Mouse (Mus musculus) B cell, adult 2 months (primary cell): ENCODE measurements around the gene Rbms1.

Source experiments
- DNase-seq, 2 experiments: peaks; one replicate each; pipeline ENCODE4 v3.0.0; 2022

The Rbms1 gene

GRCm38 (mm10) chr2:60962671-60963421, at the start of gene Rbms1:
TSS of gene Rbms1 (minus strand) at chr2:60963192.
- DNase-seq = peak in 1 of 2 experiments; percentile 4

- no peak for DNase-seq
Observed at GRCm38 (mm10) chr2:61012249-61012828, 49.3 kb upstream of the Rbms1 start.

- DNase-seq = no peak
Observed at GRCm38 (mm10) chr2:60986286-60986685, 23.3 kb upstream of the Rbms1 start.

- no peak for DNase-seq
Observed at GRCm38 (mm10) chr2:60978538-60979313, 15.7 kb upstream of the Rbms1 start.

- no peak for DNase-seq
Observed at GRCm38 (mm10) chr2:60972189-60972814, 9.3 kb upstream of the Rbms1 start.

GRCm38 (mm10) chr2:60963616-60964015, 624 bp upstream of the Rbms1 start:
- no peak for DNase-seq

- no peak for DNase-seq
Observed at GRCm38 (mm10) chr2:60962001-60962670, 856 bp downstream of the Rbms1 start.

GRCm38 (mm10) chr2:60961281-60961680, 1.7 kb downstream of the Rbms1 start:
- DNase-seq = no peak

GRCm38 (mm10) chr2:60948241-60948640, 14.8 kb downstream of the Rbms1 start:
- DNase-seq = no peak

GRCm38 (mm10) chr2:60947817-60948216, 15.2 kb downstream of the Rbms1 start:
- no peak for DNase-seq

GRCm38 (mm10) chr2:60940454-60940961, 22.5 kb downstream of the Rbms1 start:
- DNase-seq = no peak

- DNase-seq = no peak
Observed at GRCm38 (mm10) chr2:60939957-60940356, 23.0 kb downstream of the Rbms1 start.

GRCm38 (mm10) chr2:60936910-60937309, 26.1 kb downstream of the Rbms1 start:
- DNase-seq = no peak

- no peak for DNase-seq
Observed at GRCm38 (mm10) chr2:60928948-60929347, 34.0 kb downstream of the Rbms1 start.

- DNase-seq = no peak
Observed at GRCm38 (mm10) chr2:60927906-60928775, 34.9 kb downstream of the Rbms1 start.

GRCm38 (mm10) chr2:60925063-60925462, 37.9 kb downstream of the Rbms1 start:
- DNase-seq = no peak

- no peak for DNase-seq
Observed at GRCm38 (mm10) chr2:60923756-60924544, 39.0 kb downstream of the Rbms1 start.

- DNase-seq = no peak
Observed at GRCm38 (mm10) chr2:60923111-60923510, 39.9 kb downstream of the Rbms1 start.

GRCm38 (mm10) chr2:60922351-60922750, 40.6 kb downstream of the Rbms1 start:
- no peak for DNase-seq

GRCm38 (mm10) chr2:60920076-60920475, 42.9 kb downstream of the Rbms1 start:
- DNase-seq = no peak

GRCm38 (mm10) chr2:60918401-60918800, 44.6 kb downstream of the Rbms1 start:
- no peak for DNase-seq
